Mouse (Mus musculus) liver, adult 2 months (tissue): ENCODE measurements around the gene Ndufv2.

Experiments
- CTCF ChIP-seq: fragments of 200-500 bp; IDR thresholded peaks from 2 replicates; pipeline ENCODE4 v1.5.1; 2011; ENCODE audit warnings: low read depth, low read length, control low read depth
- POLR2A ChIP-seq: fragments of 200-500 bp; IDR thresholded peaks from 2 replicates; pipeline ENCODE4 v1.6.1; 2011; ENCODE audit warnings: low read length, control low read depth; ENCODE audit not compliant: insufficient read depth; ENCODE audit errors: extremely low read depth

DNA sequence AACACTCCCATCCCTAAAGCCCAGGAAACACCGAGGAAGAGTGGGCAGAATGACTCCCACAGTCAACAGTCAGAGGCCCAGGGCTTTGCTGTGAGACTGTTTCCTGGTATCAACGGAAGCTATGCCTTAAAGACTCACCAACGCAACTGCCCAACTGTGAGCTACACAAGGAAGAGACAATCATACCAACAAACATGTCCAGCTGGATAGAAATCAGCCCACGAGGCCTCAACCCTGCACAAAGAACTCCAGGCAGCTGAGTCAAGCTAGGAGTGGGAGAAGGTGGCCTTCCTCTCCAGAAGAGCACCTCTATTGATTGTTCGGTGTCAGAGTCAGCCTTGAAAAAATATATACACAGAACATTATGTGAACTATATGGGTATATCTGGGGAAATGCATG, 69.4 kb downstream of the Ndufv2 start:
- TF ChIP-seq CTCF (no peak), POLR2A (no peak)
